Mouse (Mus musculus): ENCODE data around the gene Hist2h2ac. TPM values are rescaled to one million over a fixed set of nuclear protein-coding genes. Genes with fewer than 3 reads are reported as not detected.

Hist2h2ac gene
- 10 to 100 TPM; 18.7 to 30.3 (median 29.3) TPM for total RNA-seq (2022)

GRCm38 (mm10) chr3:96220765-96221639 lies at the start of gene Hist2h2ac, which contains the start of gene Hist2h2be:
Gene Hist2h2ac (minus strand): TSS chr3:96220880.
Gene Hist2h2be (plus strand): TSS chr3:96221119.
- peak; percentile 92 for DNase-seq (ENCODE audit: low spot score in 2 of 2)

- DNase-seq (ENCODE audit: low spot score in 2 of 2) = peak; percentile 96 to 97
Observed at GRCm38 (mm10) chr3:96269511-96270474, 49.1 kb upstream of the Hist2h2ac start, which contains the start of gene Hist2h2bb. Gene Hist2h2bb (plus strand): TSS chr3:96269752.

- peak in 1 of 2 experiments; percentile 42 for DNase-seq (ENCODE audit: low spot score in 2 of 2)
Observed at GRCm38 (mm10) chr3:96268776-96269378, 48.2 kb upstream of the Hist2h2ac start.

- peak; percentile 79 to 86 for DNase-seq (ENCODE audit: low spot score in 2 of 2)
Observed at GRCm38 (mm10) chr3:96268051-96268775, 47.5 kb upstream of the Hist2h2ac start, which contains the start of gene Hist2h3b. Gene Hist2h3b (plus strand): TSS chr3:96268654.

GRCm38 (mm10) chr3:96267541-96267940 lies 46.9 kb upstream of the Hist2h2ac start:
- DNase-seq (ENCODE audit: low spot score in 2 of 2) = no peak

- DNase-seq (ENCODE audit: low spot score in 2 of 2) = no peak
Observed at GRCm38 (mm10) chr3:96266132-96266710, 45.5 kb upstream of the Hist2h2ac start.

GRCm38 (mm10) chr3:96264404-96264949 lies 43.8 kb upstream of the Hist2h2ac start:
- DNase-seq (ENCODE audit: low spot score in 2 of 2) = no peak

- DNase-seq (ENCODE audit: low spot score in 2 of 2) = peak in 1 of 2 experiments; percentile 44
Observed at GRCm38 (mm10) chr3:96263558-96264403, 43.1 kb upstream of the Hist2h2ac start.

- peak; percentile 97 to 99 for DNase-seq (ENCODE audit: low spot score in 2 of 2)
Observed at GRCm38 (mm10) chr3:96262979-96263550, 42.4 kb upstream of the Hist2h2ac start, which contains the start of gene Hist2h4. Gene Hist2h4 (minus strand): TSS chr3:96263311.

GRCm38 (mm10) chr3:96262216-96262875 lies 41.7 kb upstream of the Hist2h2ac start:
- peak; percentile 81 to 86 for DNase-seq (ENCODE audit: low spot score in 2 of 2)

- DNase-seq (ENCODE audit: low spot score in 2 of 2) = no peak
Observed at GRCm38 (mm10) chr3:96261623-96262022, 40.9 kb upstream of the Hist2h2ac start.

- no peak for DNase-seq (ENCODE audit: low spot score in 2 of 2)
Observed at GRCm38 (mm10) chr3:96260220-96260619, 39.5 kb upstream of the Hist2h2ac start.

- DNase-seq (ENCODE audit: low spot score in 2 of 2) = no peak
Observed at GRCm38 (mm10) chr3:96257190-96257589, 36.5 kb upstream of the Hist2h2ac start.

- DNase-seq (ENCODE audit: low spot score in 2 of 2) = no peak
Observed at GRCm38 (mm10) chr3:96255926-96256593, 35.4 kb upstream of the Hist2h2ac start.

- no peak for DNase-seq (ENCODE audit: low spot score in 2 of 2)
Observed at GRCm38 (mm10) chr3:96254683-96255355, 34.1 kb upstream of the Hist2h2ac start.

GRCm38 (mm10) chr3:96251787-96252186 lies 31.1 kb upstream of the Hist2h2ac start:
- DNase-seq (ENCODE audit: low spot score in 2 of 2) = no peak

GRCm38 (mm10) chr3:96250890-96251289 lies 30.2 kb upstream of the Hist2h2ac start:
- no peak for DNase-seq (ENCODE audit: low spot score in 2 of 2)

Measured in layer of hippocampus, adult 8-10 months (tissue).